Mouse (Mus musculus): Measurements from ENCODE around the gene Vmn2r83. TPM values are rescaled to one million over a fixed set of nuclear protein-coding genes. Genes with fewer than 3 reads are reported as not detected.

Vmn2r83 gene
- polyA plus RNA-seq, 1 experiment from 2014 or later = not detected

DNA sequence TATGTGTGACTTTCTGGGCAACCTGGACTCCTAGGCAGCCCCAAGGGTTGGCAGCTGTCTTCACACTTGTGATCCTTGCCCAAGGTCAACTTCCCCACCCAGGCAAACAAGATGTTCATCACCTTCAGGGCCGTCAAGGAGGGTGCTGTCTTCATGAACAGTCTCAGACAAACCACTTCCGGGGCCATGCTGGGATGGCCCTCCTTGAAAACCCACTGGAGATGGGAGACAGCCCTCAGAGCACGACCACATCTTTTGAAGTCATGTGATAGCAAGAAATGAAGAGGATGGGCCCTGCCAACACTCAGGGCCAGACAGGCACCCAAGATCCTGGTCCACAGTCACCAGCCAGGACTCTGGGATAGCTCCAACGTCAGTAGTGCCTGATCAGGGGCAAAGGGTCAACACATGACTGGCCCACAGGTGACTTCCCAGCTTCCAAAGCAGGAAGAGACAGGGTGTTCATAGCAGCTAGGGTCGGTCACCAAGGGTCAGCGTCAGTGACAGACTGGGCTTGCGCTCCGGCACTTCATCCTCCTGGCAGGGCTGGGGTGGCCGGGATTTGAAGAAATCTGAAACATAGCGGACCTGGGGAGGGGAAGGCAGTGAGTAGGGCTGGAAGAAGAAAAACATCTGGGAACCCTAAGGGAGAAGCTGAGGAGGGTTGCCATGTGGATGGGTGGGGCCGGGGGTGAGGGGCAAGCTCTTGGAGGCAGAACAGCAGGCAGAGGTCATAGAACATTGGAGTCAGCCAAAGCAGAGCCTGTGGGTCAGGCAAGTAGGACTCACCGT, 58.3 kb downstream of the Vmn2r83 start:
- H3K4me1 ChIP-seq (ENCODE audit: control insufficient read depth, insufficient read depth, low read length) = no peaks in the 10 kb centered on the region
- H3K9ac ChIP-seq (ENCODE audit: low read length) = no peak overlapping the region
- no peak overlapping the region for H3K4me2 ChIP-seq (ENCODE audit: low read depth, low read length)
- no peak; the same call in 1 of the 2 replicates for ATAC-seq (replicated peaks; ENCODE audit: extremely low read depth, insufficient read depth, low FRiP score)
- WGBS = 84% methylated on average over 12 of the region's 12 CpGs
- H3K36me3 ChIP-seq (ENCODE audit: control insufficient read depth, insufficient read depth) = 0 out of 2 replicates have a peak, but pooled peaks cover 2% of the 10 kb centered on the region
- no peaks in the 10 kb centered on the region for H3K9me3 ChIP-seq (replicated peaks; ENCODE audit: control insufficient read depth, low read length)
- no peak overlapping the region for H3K4me3 ChIP-seq (ENCODE audit: low read length)
- no peaks in the 10 kb centered on the region for H3K27me3 ChIP-seq (ENCODE audit: control insufficient read depth, insufficient read depth, low read length)
- no peak overlapping the region for H3K27ac ChIP-seq (ENCODE audit: low read length)

DNA sequence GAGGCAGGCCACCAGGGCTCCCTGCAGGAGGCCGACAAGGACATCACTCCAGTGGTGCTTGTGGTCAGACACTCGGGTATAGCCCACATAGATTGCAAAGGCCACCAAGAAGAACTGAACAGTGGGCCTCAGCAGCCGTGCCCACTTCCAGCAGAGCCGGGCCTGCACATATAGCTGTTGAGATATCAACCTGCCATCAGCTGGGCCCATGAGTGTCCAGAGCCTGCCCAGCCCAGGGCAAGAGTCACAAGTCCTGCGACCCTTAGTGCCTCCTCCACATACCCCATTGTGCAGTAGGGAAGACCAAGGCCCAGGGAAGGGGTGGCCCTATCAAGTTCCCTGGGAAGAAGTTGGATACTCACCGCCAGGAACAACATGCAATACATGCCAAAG, 58.9 kb downstream of the Vmn2r83 start:
- Histone ChIP-seq H3K27ac (ENCODE audit: low read length) (no peak overlapping the region), H3K4me3 (ENCODE audit: low read length) (no peak overlapping the region), H3K9ac (ENCODE audit: low read length) (no peak overlapping the region), H3K9me3 (replicated peaks; ENCODE audit: control insufficient read depth, low read length) (no peaks in the 10 kb centered on the region), H3K36me3 (ENCODE audit: control insufficient read depth, insufficient read depth) (0 out of 2 replicates have a peak, but pooled peaks cover 2% of the 10 kb centered on the region), H3K27me3 (ENCODE audit: control insufficient read depth, insufficient read depth, low read length) (no peaks in the 10 kb centered on the region), H3K4me1 (ENCODE audit: control insufficient read depth, insufficient read depth, low read length) (no peaks in the 10 kb centered on the region), H3K4me2 (ENCODE audit: low read depth, low read length) (no peak overlapping the region)
- WGBS = 84% methylated on average over 6 of the region's 6 CpGs
- ATAC-seq (replicated peaks; ENCODE audit: extremely low read depth, insufficient read depth, low FRiP score) = no peak

DNA sequence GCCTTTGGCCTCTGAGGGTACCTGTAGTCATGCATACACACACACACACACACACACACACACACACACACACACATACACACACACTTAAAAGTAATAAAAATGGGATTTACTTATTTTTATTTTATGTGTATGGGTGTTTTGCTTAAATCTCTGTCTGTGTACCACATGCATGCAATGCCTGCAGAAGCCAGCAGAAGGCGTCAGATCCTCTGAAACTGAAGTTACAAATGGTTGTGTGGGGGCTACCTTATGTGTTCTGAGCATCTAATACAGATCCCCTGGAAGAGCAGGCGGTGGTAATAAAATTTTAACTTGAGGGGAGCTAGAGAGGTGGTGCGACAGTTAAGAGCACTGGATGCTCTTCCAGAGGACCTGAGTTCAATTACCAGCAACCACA, 59.5 kb downstream of the Vmn2r83 start:
- 0 out of 2 replicates have a peak, but pooled peaks cover 2% of the 10 kb centered on the region for H3K36me3 ChIP-seq (ENCODE audit: control insufficient read depth, insufficient read depth)
- no peak overlapping the region for H3K9ac ChIP-seq (ENCODE audit: low read length)
- H3K27ac ChIP-seq (ENCODE audit: low read length) = no peak overlapping the region
- H3K27me3 ChIP-seq (ENCODE audit: control insufficient read depth, insufficient read depth, low read length) = no peaks in the 10 kb centered on the region
- H3K4me3 ChIP-seq (ENCODE audit: low read length) = no peak overlapping the region
- H3K4me1 ChIP-seq (ENCODE audit: control insufficient read depth, insufficient read depth, low read length) = no peaks in the 10 kb centered on the region
- ATAC-seq (replicated peaks; ENCODE audit: extremely low read depth, insufficient read depth, low FRiP score) = no peak
- WGBS = 86% methylated on average over 3 of the region's 3 CpGs
- H3K4me2 ChIP-seq (ENCODE audit: low read depth, low read length) = no peak overlapping the region
- no peaks in the 10 kb centered on the region for H3K9me3 ChIP-seq (replicated peaks; ENCODE audit: control insufficient read depth, low read length)

DNA sequence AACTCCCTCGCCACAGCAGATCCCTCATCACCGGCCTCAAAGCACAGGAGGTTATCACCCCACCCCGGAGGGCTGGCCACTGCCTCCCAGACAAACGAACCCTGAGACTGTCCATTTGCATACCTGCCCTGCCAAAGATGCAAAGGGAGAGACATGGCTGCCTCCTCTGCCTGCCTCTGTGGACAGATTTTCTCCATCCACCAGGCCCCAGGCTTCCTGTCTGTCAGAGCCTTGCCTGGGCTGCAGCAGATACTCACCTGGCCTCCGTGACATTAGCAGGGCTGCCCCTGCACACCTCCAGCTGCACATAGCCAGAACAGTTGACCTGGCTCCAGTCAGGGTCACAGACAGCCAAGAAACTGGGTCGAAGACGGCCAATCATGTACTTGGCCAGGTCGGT, 61.7 kb downstream of the Vmn2r83 start:
- no peak overlapping the region for H3K4me2 ChIP-seq (ENCODE audit: low read depth, low read length)
- 0 out of 2 replicates have a peak, but pooled peaks cover 4% of the 10 kb centered on the region for H3K27me3 ChIP-seq (ENCODE audit: control insufficient read depth, insufficient read depth, low read length)
- peaks cover 4% of the 10 kb centered on the region; the same call in 1 of the 2 replicates for H3K4me1 ChIP-seq (ENCODE audit: control insufficient read depth, insufficient read depth, low read length)
- H3K27ac ChIP-seq (ENCODE audit: low read length) = no peak overlapping the region
- no peaks in the 10 kb centered on the region for H3K9me3 ChIP-seq (replicated peaks; ENCODE audit: control insufficient read depth, low read length)
- H3K9ac ChIP-seq (ENCODE audit: low read length) = no peak overlapping the region
- H3K36me3 ChIP-seq (ENCODE audit: control insufficient read depth, insufficient read depth) = 0 out of 2 replicates have a peak, but pooled peaks cover 2% of the 10 kb centered on the region
- no peak for ATAC-seq (replicated peaks; ENCODE audit: extremely low read depth, insufficient read depth, low FRiP score)
- no peak overlapping the region for H3K4me3 ChIP-seq (ENCODE audit: low read length)
- WGBS = 66% methylated on average over 8 of the region's 8 CpGs

DNA sequence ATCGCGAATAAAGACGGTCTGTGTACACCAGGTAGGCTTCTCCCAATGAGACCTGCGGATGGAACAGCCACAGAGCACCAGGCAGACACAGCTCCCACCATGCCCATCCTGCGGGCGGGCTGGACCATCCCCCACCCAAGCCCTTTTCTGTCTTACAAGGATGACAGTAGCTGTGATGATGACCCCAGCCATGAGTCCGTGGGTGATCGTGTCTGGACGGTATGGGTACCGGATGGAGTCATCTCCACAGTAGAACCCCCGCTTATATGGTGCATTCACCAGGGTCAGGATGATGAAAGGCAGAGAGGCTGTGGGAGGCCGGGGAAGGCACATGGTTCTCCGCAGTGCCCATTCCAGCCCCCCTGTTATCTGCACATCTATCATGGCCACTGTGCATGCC, 62.2 kb downstream of the Vmn2r83 start:
- Histone ChIP-seq H3K4me2 (ENCODE audit: low read depth, low read length) (no peak overlapping the region), H3K36me3 (ENCODE audit: control insufficient read depth, insufficient read depth) (0 out of 2 replicates have a peak, but pooled peaks cover 2% of the 10 kb centered on the region), H3K9me3 (replicated peaks; ENCODE audit: control insufficient read depth, low read length) (no peaks in the 10 kb centered on the region), H3K27me3 (ENCODE audit: control insufficient read depth, insufficient read depth, low read length) (0 out of 2 replicates have a peak, but pooled peaks cover 4% of the 10 kb centered on the region), H3K27ac (ENCODE audit: low read length) (no peak overlapping the region), H3K4me3 (ENCODE audit: low read length) (no peak overlapping the region), H3K4me1 (ENCODE audit: control insufficient read depth, insufficient read depth, low read length) (peaks cover 4% of the 10 kb centered on the region; the same call in 1 of the 2 replicates), H3K9ac (ENCODE audit: low read length) (no peak overlapping the region)
- 91% methylated on average over 13 of the region's 13 CpGs for WGBS
- no peak for ATAC-seq (replicated peaks; ENCODE audit: extremely low read depth, insufficient read depth, low FRiP score)

DNA sequence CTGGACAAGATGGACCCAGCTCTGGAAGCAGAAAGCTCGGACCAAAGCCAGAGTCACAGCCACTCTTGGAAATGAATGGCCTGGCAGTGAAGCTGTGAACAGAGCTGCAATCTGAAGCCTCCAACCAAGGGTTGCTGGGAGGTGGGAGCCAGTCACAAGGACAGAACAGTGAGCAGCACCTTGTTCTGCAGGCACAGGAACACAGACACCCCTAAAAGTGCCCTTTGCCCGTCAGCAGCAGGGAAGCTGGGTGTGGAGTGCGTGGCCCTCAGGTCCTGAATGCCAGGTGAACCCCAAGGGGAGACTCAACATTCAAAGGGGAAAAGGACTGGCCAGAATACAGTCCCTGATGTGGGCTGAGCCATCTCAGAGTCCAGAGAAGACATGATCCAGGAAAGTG, 63.1 kb downstream of the Vmn2r83 start:
- Histone ChIP-seq H3K4me1 (ENCODE audit: control insufficient read depth, insufficient read depth, low read length) (peaks cover 4% of the 10 kb centered on the region; the same call in 1 of the 2 replicates), H3K4me3 (ENCODE audit: low read length) (no peak overlapping the region), H3K9me3 (replicated peaks; ENCODE audit: control insufficient read depth, low read length) (no peaks in the 10 kb centered on the region), H3K9ac (ENCODE audit: low read length) (no peak overlapping the region), H3K27ac (ENCODE audit: low read length) (no peak overlapping the region), H3K36me3 (ENCODE audit: control insufficient read depth, insufficient read depth) (0 out of 2 replicates have a peak, but pooled peaks cover 2% of the 10 kb centered on the region), H3K27me3 (ENCODE audit: control insufficient read depth, insufficient read depth, low read length) (0 out of 2 replicates have a peak, but pooled peaks cover 4% of the 10 kb centered on the region), H3K4me2 (ENCODE audit: low read depth, low read length) (no peak overlapping the region)
- no peak for ATAC-seq (replicated peaks; ENCODE audit: extremely low read depth, insufficient read depth, low FRiP score)
- 87% methylated on average over 3 of the region's 3 CpGs for WGBS

DNA sequence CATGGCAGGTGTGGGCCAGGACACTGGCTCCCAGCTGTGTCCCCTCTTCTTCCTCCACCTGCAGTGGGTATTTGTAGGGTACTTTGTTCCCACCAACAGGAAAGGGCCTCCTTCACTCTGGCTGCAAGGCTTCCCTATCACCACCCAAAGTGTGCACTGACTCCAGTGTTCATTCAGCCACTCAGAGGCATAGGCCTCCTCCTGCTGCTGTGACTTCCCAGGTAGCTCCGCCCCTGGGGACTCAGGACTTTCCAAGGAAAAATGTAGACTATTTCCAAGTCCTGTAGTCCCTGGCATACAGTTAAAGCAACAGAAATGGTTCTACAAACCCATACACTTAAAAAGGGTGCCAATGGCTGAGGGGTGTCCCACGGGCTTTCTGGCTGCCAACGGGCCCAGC, 64.1 kb downstream of the Vmn2r83 start:
- Histone ChIP-seq H3K4me1 (ENCODE audit: control insufficient read depth, insufficient read depth, low read length) (peaks cover 4% of the 10 kb centered on the region; the same call in 1 of the 2 replicates), H3K36me3 (ENCODE audit: control insufficient read depth, insufficient read depth) (no peaks in the 10 kb centered on the region), H3K4me2 (ENCODE audit: low read depth, low read length) (peak overlapping the region; percentile 100), H3K9ac (ENCODE audit: low read length) (no peak overlapping the region), H3K4me3 (ENCODE audit: low read length) (peak overlapping the region; percentile 81), H3K27ac (ENCODE audit: low read length) (no peak overlapping the region), H3K9me3 (replicated peaks; ENCODE audit: control insufficient read depth, low read length) (no peaks in the 10 kb centered on the region), H3K27me3 (ENCODE audit: control insufficient read depth, insufficient read depth, low read length) (0 out of 2 replicates have a peak, but pooled peaks cover 4% of the 10 kb centered on the region)
- ATAC-seq (replicated peaks; ENCODE audit: extremely low read depth, insufficient read depth, low FRiP score) = no peak
- WGBS = 42% methylated on average over 3 of the region's 3 CpGs

DNA sequence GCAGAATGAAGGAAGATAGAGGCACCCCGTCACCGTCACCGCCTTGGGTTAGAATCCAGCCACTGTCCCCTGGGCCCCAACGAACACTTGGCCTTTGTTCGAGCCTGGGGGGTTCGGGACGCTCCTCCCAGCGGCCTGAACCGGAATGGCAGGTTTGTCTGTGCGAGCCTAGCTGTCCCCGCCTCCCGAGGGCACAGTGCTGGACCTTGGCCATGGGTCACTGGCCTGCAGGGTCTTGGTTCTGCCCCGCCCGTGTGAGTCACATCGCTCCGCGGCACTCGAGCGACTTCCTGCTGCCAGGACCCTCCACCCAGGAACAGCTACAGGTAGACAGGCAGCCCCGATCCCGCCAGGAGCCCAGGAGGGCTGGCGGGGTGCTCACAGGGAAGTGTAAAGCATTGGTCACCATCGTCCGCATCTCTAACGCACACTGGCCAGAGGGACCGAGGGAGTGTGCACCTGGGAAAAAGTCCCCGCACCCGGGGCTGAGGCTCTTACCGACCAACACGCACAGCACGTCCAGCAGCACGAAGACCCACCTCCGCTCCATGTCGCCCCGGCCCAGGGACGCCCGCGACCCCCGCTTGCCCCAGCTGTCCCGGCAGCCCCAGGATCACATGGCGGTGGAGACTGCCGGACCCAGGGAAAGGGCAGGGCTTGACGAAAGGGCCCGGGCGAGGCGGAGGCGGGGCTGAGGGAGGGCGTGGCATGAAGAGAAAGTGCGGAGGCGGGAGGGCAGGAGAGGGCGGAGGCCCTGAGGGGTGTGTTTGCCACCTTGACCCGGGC, 64.8 kb downstream of the Vmn2r83 start, which contains the start of gene Plpp2:
TSS of gene Plpp2 (minus strand) at position 671 of the 786 bp plus-strand sequence.
- Histone ChIP-seq H3K9me3 (replicated peaks; ENCODE audit: control insufficient read depth, low read length) (no peaks in the 10 kb centered on the region), H3K27ac (ENCODE audit: low read length) (no peak within 1 kb of the TSS), H3K4me2 (ENCODE audit: low read depth, low read length) (peak within 1 kb of the TSS; percentile 100), H3K4me1 (ENCODE audit: control insufficient read depth, insufficient read depth, low read length) (peaks cover 4% of the 10 kb centered on the region; the same call in 1 of the 2 replicates), H3K9ac (ENCODE audit: low read length) (peak within 1 kb of the TSS; percentile 79), H3K36me3 (ENCODE audit: control insufficient read depth, insufficient read depth) (no peaks in the 10 kb centered on the region), H3K4me3 (ENCODE audit: low read length) (peak within 1 kb of the TSS; percentile 81), H3K27me3 (ENCODE audit: control insufficient read depth, insufficient read depth, low read length) (0 out of 2 replicates have a peak, but pooled peaks cover 4% of the 10 kb centered on the region)
- under 1% methylated on average over 52 of the region's 52 CpGs for WGBS
- peak; percentile 86 for ATAC-seq (replicated peaks; ENCODE audit: extremely low read depth, insufficient read depth, low FRiP score)
